Mouse (Mus musculus) hindbrain, embryonic 10.5 days (tissue): Measurements from ENCODE around the gene Dhx30. TPM values are rescaled to one million over a fixed set of nuclear protein-coding genes. Genes with fewer than 3 reads are reported as not detected.
A peak's percentile ranks its signal among the peaks of the same experiment; 100 is the strongest.
"Not testable (repeated sequence)": the region's sequence is repeated elsewhere in the genome, so short reads cannot be mapped to it uniquely, and the experiment has no call there.

ENCODE experiments used
- DNase-seq: peaks from one replicate; pipeline ENCODE4 v3.0.0-alpha.2; 2017; ENCODE audit warnings: low spot score
- H3K27ac ChIP-seq: fragments of 300-500 bp; sonication (generic); 2 replicates; pipeline ENCODE4 v1.5.1; 2016; ENCODE audit warnings: mild to moderate bottlenecking, moderate library complexity
- H3K27me3 ChIP-seq: fragments of 300-500 bp; sonication (generic); 2 replicates; pipeline ENCODE4 v1.6.1; 2016; ENCODE audit warnings: mild to moderate bottlenecking; ENCODE audit not compliant: poor library complexity, insufficient read depth, severe bottlenecking
- H3K36me3 ChIP-seq: fragments of 300-500 bp; sonication (generic); 2 replicates; pipeline ENCODE4 v1.6.1; 2016; ENCODE audit warnings: mild to moderate bottlenecking, moderate library complexity
- H3K4me1 ChIP-seq: fragments of 300-500 bp; sonication (generic); replicated peaks from 2 replicates; pipeline ENCODE4 v1.6.1; 2016; ENCODE audit warnings: mild to moderate bottlenecking
- H3K4me3 ChIP-seq: fragments of 300-500 bp; sonication (generic); 2 replicates; pipeline ENCODE4 v1.5.1; 2016; ENCODE audit warnings: mild to moderate bottlenecking, moderate library complexity
- H3K9me3 ChIP-seq: fragments of 300-500 bp; sonication (generic); 2 replicates; pipeline ENCODE4 v1.6.1; 2016; ENCODE audit warnings: mild to moderate bottlenecking, moderate library complexity
- WGBS: fragments of 180-500 bp; shearing (Covaris S2); methylation state at CpG from one replicate; pipeline ENCODE4 v1.1.7; 2016; 5-methylcytosine and 5-hydroxymethylcytosine counted together
- polyA plus RNA-seq: library from polyadenylated mRNA; unstranded; fragments of >200 nt; fragmentation: Nextera tagmentation; extraction: Ambion mirVana; gene quantifications from 2 replicates; pipeline ENCODE4 v1.2.1, GENCODE M21; 2016

Dhx30 gene
- polyA plus RNA-seq, result 179 and 194 TPM in 2 replicates

DNA sequence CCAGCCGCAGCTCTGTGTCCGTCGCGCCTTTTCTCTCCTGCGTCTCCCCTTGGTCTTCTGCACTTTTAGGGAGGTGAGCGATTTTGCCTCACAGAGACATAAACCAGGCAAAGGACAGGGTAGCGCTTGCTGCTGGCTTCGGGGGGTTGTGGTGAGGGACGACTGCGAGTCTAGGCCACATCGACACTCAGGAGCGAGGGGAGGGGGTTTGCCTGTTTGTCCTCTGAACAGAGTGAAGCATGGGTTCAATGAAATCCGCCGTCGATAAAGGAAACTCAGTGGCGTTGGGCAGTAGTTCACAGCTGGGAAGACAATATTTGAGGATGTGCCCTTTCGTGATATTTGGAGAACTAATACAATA lies at the start of gene Dhx30:
TSS of gene Dhx30 (minus strand) at position 52 of the 361 bp plus-strand sequence.
- Histone ChIP-seq H3K4me1 (peaks cover 22% of the 10 kb centered on the region), H3K27ac (peak within 1 kb of the TSS; percentile 99), H3K4me3 (peak within 1 kb of the TSS; percentile 94), H3K9me3 (no peaks in the 10 kb centered on the region), H3K36me3 (peaks cover 37% of the 10 kb centered on the region), H3K27me3 (no peaks in the 10 kb centered on the region)
- no peak for DNase-seq
- WGBS, result 1% methylated on average over 17 of the region's 17 CpGs

DNA sequence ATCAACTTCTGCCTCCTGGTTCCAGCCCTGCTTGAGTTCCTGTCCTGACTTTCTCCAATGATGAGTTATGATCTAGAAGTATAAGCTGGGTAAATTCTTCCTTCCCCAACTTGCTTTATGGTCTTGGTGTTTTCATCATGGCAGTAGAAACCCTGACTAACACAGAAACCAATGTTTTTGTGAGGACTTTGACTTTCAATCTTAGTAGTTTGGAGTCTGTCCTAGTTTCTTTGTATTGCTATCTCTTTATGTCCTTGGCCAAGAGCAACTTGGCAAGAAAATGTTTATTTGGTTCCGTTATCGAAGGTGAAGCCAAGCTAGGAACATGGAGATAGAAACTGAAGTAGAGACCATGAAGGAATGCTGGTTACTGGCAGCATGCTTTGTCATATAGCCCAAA lies 45.4 kb upstream of the Dhx30 start:
- Histone ChIP-seq H3K27me3 (no peaks in the 10 kb centered on the region), H3K27ac (no peak overlapping the region), H3K9me3 (no peaks in the 10 kb centered on the region), H3K4me1 (no peaks in the 10 kb centered on the region), H3K4me3 (no peak overlapping the region), H3K36me3 (peaks cover 100% of the 10 kb centered on the region)
- WGBS, result 100% methylated on average over 2 of the region's 2 CpGs
- no peak for DNase-seq

DNA sequence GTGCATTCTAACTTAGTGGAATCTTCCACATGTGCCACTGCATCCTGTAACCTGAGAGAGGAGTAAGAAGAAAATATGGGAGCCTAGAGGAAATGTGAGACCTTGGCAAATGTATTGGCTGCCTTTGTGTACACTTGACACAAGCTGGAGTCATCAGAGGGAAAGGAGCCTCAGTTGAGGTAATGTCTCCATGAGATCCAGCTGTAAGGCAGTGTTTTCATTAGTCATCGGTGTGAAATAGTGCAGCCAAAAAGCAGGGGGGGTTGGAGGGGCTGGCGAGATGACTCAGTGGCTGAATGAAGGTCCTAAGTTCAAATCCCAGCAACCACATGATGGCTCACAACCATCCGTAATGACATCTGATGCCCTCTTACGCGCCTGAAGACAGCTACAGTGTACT lies 44.8 kb upstream of the Dhx30 start:
- no peak for DNase-seq
- Histone ChIP-seq H3K4me1 (no peaks in the 10 kb centered on the region), H3K4me3 (no peak overlapping the region), H3K36me3 (peaks cover 100% of the 10 kb centered on the region), H3K27me3 (no peaks in the 10 kb centered on the region), H3K27ac (no peak overlapping the region), H3K9me3 (no peaks in the 10 kb centered on the region)
- WGBS, result 92% methylated on average over 5 of the region's 5 CpGs

- not testable (repeated sequence) for H3K27ac ChIP-seq, DNase-seq, H3K27me3 ChIP-seq, H3K9me3 ChIP-seq, H3K4me1 ChIP-seq, H3K4me3 ChIP-seq
- H3K36me3 ChIP-seq, result peaks cover 99% of the 10 kb centered on the region
- 98% methylated on average over 2 of the region's 2 CpGs for WGBS
Measured at GRCm38 (mm10) chr9:110160486-110160885, 42.9 kb upstream of the Dhx30 start.

- WGBS, result 95% methylated on average over 1 of the region's 1 CpGs
- Histone ChIP-seq H3K27me3 (no peaks in the 10 kb centered on the region), H3K36me3 (peaks cover 99% of the 10 kb centered on the region), H3K9me3 (no peaks in the 10 kb centered on the region), H3K4me1 (no peaks in the 10 kb centered on the region), H3K27ac (no peak overlapping the region), H3K4me3 (no peak overlapping the region)
- DNase-seq, result no peak
Measured at GRCm38 (mm10) chr9:110159036-110159435, 41.4 kb upstream of the Dhx30 start.

DNA sequence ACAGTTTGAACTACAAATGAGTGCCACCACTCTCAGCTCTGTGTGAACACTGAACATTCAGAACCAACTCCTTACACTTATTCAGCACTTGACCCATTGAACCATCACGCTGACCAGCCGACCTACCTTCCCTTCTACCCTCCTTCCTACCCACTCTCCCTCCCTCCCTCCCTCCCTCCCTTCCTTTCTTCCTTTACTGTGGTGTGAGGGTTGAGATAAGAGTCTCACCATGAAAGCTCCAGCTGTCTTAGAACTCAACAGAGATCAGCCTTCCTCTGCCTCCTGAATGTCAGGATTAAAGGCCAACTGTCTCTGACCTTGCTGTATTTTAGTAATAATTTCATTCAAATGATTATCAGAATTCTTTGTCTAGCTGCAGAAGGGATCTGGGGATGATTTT lies 31.0 kb upstream of the Dhx30 start:
- DNase-seq, result no peak
- Histone ChIP-seq H3K27me3 (no peaks in the 10 kb centered on the region), H3K4me1 (no peaks in the 10 kb centered on the region), H3K9me3 (no peaks in the 10 kb centered on the region), H3K36me3 (peaks cover 100% of the 10 kb centered on the region), H3K27ac (no peak overlapping the region), H3K4me3 (no peak overlapping the region)
- WGBS, result 85% methylated on average over 2 of the region's 2 CpGs

DNA sequence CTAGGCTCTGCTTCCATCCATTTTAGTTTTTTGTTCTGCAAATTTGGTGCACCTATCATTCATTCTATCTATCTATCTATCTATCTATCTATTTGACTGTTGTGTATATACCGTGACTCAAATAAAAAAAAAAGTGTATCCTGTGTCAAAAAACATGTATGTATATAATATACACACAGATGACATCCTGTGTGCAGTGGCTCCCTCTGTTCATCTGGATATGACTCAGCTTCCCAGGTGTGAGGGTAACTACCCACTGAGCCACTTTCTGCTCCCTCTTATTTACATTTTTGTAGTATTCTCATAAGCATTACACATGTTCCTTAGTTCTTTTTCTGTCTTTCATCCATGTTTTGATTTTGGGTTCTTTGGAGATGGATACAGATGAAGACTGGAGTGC lies 24.5 kb upstream of the Dhx30 start:
- DNase-seq, result no peak
- Histone ChIP-seq H3K27me3 (no peaks in the 10 kb centered on the region), H3K27ac (no peak overlapping the region), H3K4me1 (no peaks in the 10 kb centered on the region), H3K4me3 (no peak overlapping the region), H3K36me3 (peaks cover 100% of the 10 kb centered on the region), H3K9me3 (no peaks in the 10 kb centered on the region)
- WGBS, result 98% methylated on average over 1 of the region's 1 CpGs

- DNase-seq, result no peak
- H3K9me3 ChIP-seq, result no peaks in the 10 kb centered on the region
- peaks cover 6% of the 10 kb centered on the region for H3K4me1 ChIP-seq
- peaks cover 100% of the 10 kb centered on the region for H3K36me3 ChIP-seq
- no peak overlapping the region for H3K4me3 ChIP-seq
- no peak overlapping the region for H3K27ac ChIP-seq
- no peaks in the 10 kb centered on the region for H3K27me3 ChIP-seq
- 90% methylated on average over 4 of the region's 4 CpGs for whole genome bisulfite sequencing
Measured at GRCm38 (mm10) chr9:110139119-110139518, 21.5 kb upstream of the Dhx30 start.

- no peak overlapping the region for H3K27ac ChIP-seq
- H3K36me3 ChIP-seq, result peaks cover 60% of the 10 kb centered on the region
- peak overlapping the region; percentile 93 for H3K4me3 ChIP-seq
- DNase-seq, result no peak
- no peaks in the 10 kb centered on the region for H3K27me3 ChIP-seq
- 83% methylated on average over 5 of the region's 5 CpGs for WGBS
- no peaks in the 10 kb centered on the region for H3K9me3 ChIP-seq
- H3K4me1 ChIP-seq, result peaks cover 27% of the 10 kb centered on the region
Measured at GRCm38 (mm10) chr9:110134176-110134575, 16.5 kb upstream of the Dhx30 start.

- H3K9me3 ChIP-seq, result no peaks in the 10 kb centered on the region
- no peaks in the 10 kb centered on the region for H3K27me3 ChIP-seq
- DNase-seq, result no peak
- H3K4me3 ChIP-seq, result peak overlapping the region; percentile 93
- 69% methylated on average over 6 of the region's 6 CpGs for WGBS
- peaks cover 27% of the 10 kb centered on the region for H3K4me1 ChIP-seq
- H3K36me3 ChIP-seq, result peaks cover 47% of the 10 kb centered on the region
- H3K27ac ChIP-seq, result peak overlapping the region; percentile 99
Measured at GRCm38 (mm10) chr9:110132921-110133320, 15.3 kb upstream of the Dhx30 start.

GRCm38 (mm10) chr9:110132201-110132605 lies 14.6 kb upstream of the Dhx30 start:
- DNase-seq, result no peak
- under 1% methylated on average over 35 of the region's 38 CpGs for WGBS
- Histone ChIP-seq H3K9me3 (no peaks in the 10 kb centered on the region), H3K27me3 (no peaks in the 10 kb centered on the region), H3K4me3 (peak overlapping the region; percentile 93), H3K4me1 (peaks cover 27% of the 10 kb centered on the region), H3K36me3 (peaks cover 40% of the 10 kb centered on the region), H3K27ac (peak overlapping the region; percentile 99)

- under 1% methylated on average over 64 of the region's 64 CpGs for WGBS
- Histone ChIP-seq H3K9me3 (no peaks in the 10 kb centered on the region), H3K4me1 (peaks cover 27% of the 10 kb centered on the region), H3K4me3 (peak overlapping the region; percentile 93), H3K36me3 (peaks cover 34% of the 10 kb centered on the region), H3K27me3 (no peaks in the 10 kb centered on the region), H3K27ac (peak overlapping the region; percentile 99)
- DNase-seq, result peak; percentile 100
Measured at GRCm38 (mm10) chr9:110131525-110132197, 14.0 kb upstream of the Dhx30 start.

GRCm38 (mm10) chr9:110130896-110131524 lies 13.4 kb upstream of the Dhx30 start:
- peaks cover 27% of the 10 kb centered on the region for H3K4me1 ChIP-seq
- H3K27ac ChIP-seq, result peak overlapping the region; percentile 99
- 34% methylated on average over 10 of the region's 10 CpGs for WGBS
- H3K36me3 ChIP-seq, result peaks cover 28% of the 10 kb centered on the region
- H3K9me3 ChIP-seq, result no peaks in the 10 kb centered on the region
- H3K27me3 ChIP-seq, result no peaks in the 10 kb centered on the region
- peak overlapping the region; percentile 93 for H3K4me3 ChIP-seq
- no peak for DNase-seq
